Mouse (Mus musculus): ENCODE data around the gene Gm3402.

- TF ChIP-seq CTCF (IDR thresholded peaks at IDR 0.05; ENCODE audit: insufficient read depth, low read length): no peak
- TF ChIP-seq POLR2A (IDR thresholded peaks at IDR 0.05; ENCODE audit: borderline replicate concordance, extremely low read depth, low read depth, low read length): no peak
Observed at GRCm38 (mm10) chr5:146564259-146564658, 50.3 kb downstream of the Gm3402 start.
